Mouse (Mus musculus): ENCODE data around the gene Nfix.

Nfix gene

GRCm38 (mm10) chr8:84781686-84782505 is 18.2 kb downstream of the Nfix start:
- peak; percentile 67 for DNase-seq (ENCODE audit: low read depth, low spot score)

- no peak for DNase-seq (ENCODE audit: low read depth, low spot score)
Observed at GRCm38 (mm10) chr8:84780949-84781680, 19.0 kb downstream of the Nfix start.

GRCm38 (mm10) chr8:84780225-84780555 is 20.0 kb downstream of the Nfix start:
- peak; percentile 56 for DNase-seq (ENCODE audit: low read depth, low spot score)

- peak; percentile 69 for DNase-seq (ENCODE audit: low read depth, low spot score)
Observed at GRCm38 (mm10) chr8:84779519-84780224, 20.5 kb downstream of the Nfix start.

GRCm38 (mm10) chr8:84778638-84779380 is 21.3 kb downstream of the Nfix start:
- DNase-seq (ENCODE audit: low read depth, low spot score) = no peak

GRCm38 (mm10) chr8:84777899-84778637 is 22.1 kb downstream of the Nfix start:
- DNase-seq (ENCODE audit: low read depth, low spot score) = no peak

- DNase-seq (ENCODE audit: low read depth, low spot score) = no peak
Observed at GRCm38 (mm10) chr8:84776569-84776968, 23.6 kb downstream of the Nfix start.

- peak; percentile 52 for DNase-seq (ENCODE audit: low read depth, low spot score)
Observed at GRCm38 (mm10) chr8:84775621-84776113, 24.5 kb downstream of the Nfix start.

- peak; percentile 89 for DNase-seq (ENCODE audit: low read depth, low spot score)
Observed at GRCm38 (mm10) chr8:84775105-84775591, 25.0 kb downstream of the Nfix start.

- peak; percentile 91 for DNase-seq (ENCODE audit: low read depth, low spot score)
Observed at GRCm38 (mm10) chr8:84774473-84774911, 25.7 kb downstream of the Nfix start.

GRCm38 (mm10) chr8:84773833-84774232 is 26.3 kb downstream of the Nfix start:
- DNase-seq (ENCODE audit: low read depth, low spot score) = peak; percentile 99

- DNase-seq (ENCODE audit: low read depth, low spot score) = peak; percentile 82
Observed at GRCm38 (mm10) chr8:84773304-84773703, 26.8 kb downstream of the Nfix start.

- DNase-seq (ENCODE audit: low read depth, low spot score) = no peak
Observed at GRCm38 (mm10) chr8:84772628-84773027, 27.5 kb downstream of the Nfix start.

GRCm38 (mm10) chr8:84771941-84772378 is 28.2 kb downstream of the Nfix start:
- peak; percentile 83 for DNase-seq (ENCODE audit: low read depth, low spot score)

- DNase-seq (ENCODE audit: low read depth, low spot score) = no peak
Observed at GRCm38 (mm10) chr8:84771000-84771687, 29.0 kb downstream of the Nfix start.

- DNase-seq (ENCODE audit: low read depth, low spot score) = no peak
Observed at GRCm38 (mm10) chr8:84770100-84770953, 29.8 kb downstream of the Nfix start.

GRCm38 (mm10) chr8:84769324-84769723 is 30.8 kb downstream of the Nfix start:
- peak; percentile 91 for DNase-seq (ENCODE audit: low read depth, low spot score)

GRCm38 (mm10) chr8:84768343-84769095 is 31.6 kb downstream of the Nfix start:
- DNase-seq (ENCODE audit: low read depth, low spot score) = no peak

Measured in brain, adult 2 months (tissue).